Mouse (Mus musculus) forebrain, embryonic 12.5 days (tissue): ENCODE measurements around the gene Inf2. TPM values are rescaled to one million over a fixed set of nuclear protein-coding genes. Genes with fewer than 3 reads are reported as not detected.

Experiments
- ATAC-seq: fragments of 200-750 bp; cut with Nextera tagmentation; 2 replicates; pipeline ENCODE4 v1.8.0; 2017; ENCODE audit warnings: moderate TSS enrichment; ENCODE audit not compliant: low FRiP score
- H3K27ac ChIP-seq: fragments of 300-500 bp; sonication (generic); 2 replicates; pipeline ENCODE4 v1.5.1; 2016; ENCODE audit warnings: mild to moderate bottlenecking
- H3K27me3 ChIP-seq: fragments of 300-500 bp; sonication (generic); 2 replicates; pipeline ENCODE4 v1.6.1; 2016; ENCODE audit warnings: mild to moderate bottlenecking
- H3K36me3 ChIP-seq: fragments of 300-500 bp; sonication (generic); replicated peaks from 2 replicates; pipeline ENCODE4 v1.6.1; 2016; ENCODE audit warnings: mild to moderate bottlenecking
- H3K4me1 ChIP-seq: fragments of 300-500 bp; sonication (generic); 2 replicates; pipeline ENCODE4 v1.6.1; 2016
- H3K4me2 ChIP-seq: fragments of 300-500 bp; sonication (generic); 2 replicates; pipeline ENCODE4 v1.6.1; 2016; ENCODE audit warnings: mild to moderate bottlenecking, moderate library complexity
- H3K4me3 ChIP-seq: fragments of 300-500 bp; sonication (generic); replicated peaks from 2 replicates; pipeline ENCODE4 v1.5.1; 2016; ENCODE audit warnings: mild to moderate bottlenecking
- H3K9ac ChIP-seq: fragments of 300-500 bp; sonication (generic); 2 replicates; pipeline ENCODE4 v1.6.1; 2016; ENCODE audit warnings: mild to moderate bottlenecking
- H3K9me3 ChIP-seq: fragments of 300-500 bp; sonication (generic); 2 replicates; pipeline ENCODE4 v1.6.1; 2016
- WGBS: fragments of 180-500 bp; shearing (Covaris S2); methylation state at CpG from one replicate; pipeline ENCODE4 v1.1.7; 2016; 5-methylcytosine and 5-hydroxymethylcytosine counted together
- polyA plus RNA-seq: library from polyadenylated mRNA; unstranded; fragments of >200 nt; fragmentation: Nextera tagmentation; extraction: Ambion mirVana; gene quantifications from 2 replicates; pipeline ENCODE4 v1.2.1, GENCODE M21; 2016

Inf2 gene
- polyA plus RNA-seq, 1 experiment from 2014 or later, result 1.3 TPM

DNA sequence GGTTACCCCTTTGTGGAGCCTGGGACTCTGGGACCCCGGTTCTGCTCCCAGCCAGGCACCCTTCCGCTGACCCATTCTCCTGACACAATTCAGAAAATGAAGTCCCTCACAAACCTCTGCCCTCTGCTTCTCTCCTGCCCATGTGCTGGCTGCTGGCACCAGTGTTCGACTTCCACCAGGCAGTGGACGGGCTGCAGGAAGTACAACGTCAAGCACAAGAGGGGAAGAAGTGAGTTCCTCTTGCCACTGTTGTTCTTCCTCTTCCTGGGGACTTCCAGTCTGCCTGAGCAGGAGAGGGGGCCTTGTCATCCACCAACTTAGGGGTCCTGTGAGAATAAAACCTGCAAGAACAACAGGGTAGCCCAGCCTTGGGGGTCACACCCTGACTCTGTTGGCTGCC lies 44.3 kb downstream of the Inf2 start:
- Histone ChIP-seq H3K9me3 (no peaks in the 10 kb centered on the region), H3K4me3 (no peak overlapping the region), H3K27me3 (no peaks in the 10 kb centered on the region; the same call in 1 of the 2 replicates), H3K27ac (no peak overlapping the region), H3K4me2 (no peak overlapping the region), H3K9ac (no peak overlapping the region), H3K4me1 (peaks cover 8% of the 10 kb centered on the region), H3K36me3 (no peaks in the 10 kb centered on the region)
- ATAC-seq, result no peak
- WGBS, result 84% methylated on average over 5 of the region's 5 CpGs

DNA sequence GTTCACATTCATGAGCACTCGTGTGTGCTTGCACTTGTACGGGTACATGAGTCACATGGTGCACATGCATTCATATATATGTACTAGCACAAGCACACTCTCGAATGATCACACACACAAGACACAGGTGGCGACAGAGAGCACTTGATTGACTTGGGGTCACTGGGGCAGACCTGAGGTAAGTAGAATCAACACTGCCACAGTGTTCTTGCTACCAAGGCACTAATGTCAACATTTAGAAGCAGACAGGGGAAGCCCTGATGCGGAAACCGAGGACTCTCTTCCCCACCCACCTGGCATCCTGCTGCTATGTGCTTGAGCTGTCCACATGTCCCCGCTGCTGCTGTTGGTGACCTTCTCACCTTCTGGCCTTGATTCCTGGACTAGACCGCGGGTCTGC lies 45.1 kb downstream of the Inf2 start:
- no peak overlapping the region for H3K27ac ChIP-seq
- H3K9ac ChIP-seq, result no peak overlapping the region
- H3K27me3 ChIP-seq, result no peaks in the 10 kb centered on the region; the same call in 1 of the 2 replicates
- no peak overlapping the region for H3K4me3 ChIP-seq
- WGBS, result 81% methylated on average over 9 of the region's 9 CpGs
- no peak overlapping the region for H3K4me2 ChIP-seq
- no peaks in the 10 kb centered on the region for H3K9me3 ChIP-seq
- no peaks in the 10 kb centered on the region for H3K36me3 ChIP-seq
- ATAC-seq, result no peak
- H3K4me1 ChIP-seq, result peaks cover 7% of the 10 kb centered on the region

DNA sequence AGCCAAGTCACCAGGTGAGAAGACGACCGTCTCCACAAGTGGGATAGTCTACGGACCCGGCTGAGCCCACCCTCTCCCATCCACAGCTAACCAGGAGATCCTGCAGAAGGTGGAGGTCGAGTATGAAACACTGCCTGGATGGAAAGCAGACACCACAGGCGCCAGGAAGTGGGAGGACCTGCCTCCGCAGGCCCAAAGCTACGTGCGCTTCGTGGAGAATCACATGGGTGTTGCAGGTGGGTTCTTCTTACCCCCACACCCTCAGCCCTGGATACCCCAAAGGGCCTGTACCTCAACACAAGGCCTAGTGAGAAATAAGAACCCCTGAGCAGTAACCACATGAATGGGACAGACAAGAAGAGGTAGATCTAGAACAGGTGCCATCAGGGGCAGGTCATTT lies 50.9 kb downstream of the Inf2 start:
- 0 out of 2 replicates have a peak, but pooled peaks cover 3% of the 10 kb centered on the region for H3K4me1 ChIP-seq
- no peak for ATAC-seq
- 88% methylated on average over 10 of the region's 10 CpGs for WGBS

DNA sequence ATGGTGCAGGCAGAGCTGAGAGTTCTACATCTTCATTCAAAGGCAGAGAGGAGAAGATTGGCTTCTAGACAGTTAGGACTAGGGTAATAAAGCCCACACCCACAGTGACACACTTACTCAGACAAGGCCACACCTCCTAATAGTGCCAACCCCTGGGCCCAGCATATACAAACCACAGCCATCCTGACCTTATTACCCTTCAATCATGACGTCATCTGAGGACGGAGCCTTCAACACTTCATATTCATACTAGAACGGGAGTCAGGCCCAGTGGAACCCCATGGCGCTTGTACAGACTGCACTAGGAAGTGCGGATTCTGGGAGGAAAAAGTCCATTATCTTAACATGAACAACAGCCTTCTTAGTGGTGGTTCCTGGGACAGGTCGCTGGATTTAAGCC lies 54.5 kb downstream of the Inf2 start:
- Histone ChIP-seq H3K4me1 (peaks cover 19% of the 10 kb centered on the region), H3K27ac (no peak overlapping the region), H3K36me3 (peaks cover 12% of the 10 kb centered on the region), H3K9me3 (no peaks in the 10 kb centered on the region), H3K4me2 (no peak overlapping the region), H3K9ac (no peak overlapping the region), H3K4me3 (no peak overlapping the region), H3K27me3 (no peaks in the 10 kb centered on the region)
- WGBS, result 95% methylated on average over 6 of the region's 6 CpGs
- ATAC-seq, result no peak

More for the DNA sequence above, 50.9 kb downstream of the Inf2 start:
- no peak overlapping the region for H3K4me2 ChIP-seq
- H3K27me3 ChIP-seq, result no peaks in the 10 kb centered on the region
- H3K4me3 ChIP-seq, result no peak overlapping the region
- H3K27ac ChIP-seq, result no peak overlapping the region
- H3K9ac ChIP-seq, result no peak overlapping the region
- H3K36me3 ChIP-seq, result no peaks in the 10 kb centered on the region
- H3K9me3 ChIP-seq, result no peaks in the 10 kb centered on the region

DNA sequence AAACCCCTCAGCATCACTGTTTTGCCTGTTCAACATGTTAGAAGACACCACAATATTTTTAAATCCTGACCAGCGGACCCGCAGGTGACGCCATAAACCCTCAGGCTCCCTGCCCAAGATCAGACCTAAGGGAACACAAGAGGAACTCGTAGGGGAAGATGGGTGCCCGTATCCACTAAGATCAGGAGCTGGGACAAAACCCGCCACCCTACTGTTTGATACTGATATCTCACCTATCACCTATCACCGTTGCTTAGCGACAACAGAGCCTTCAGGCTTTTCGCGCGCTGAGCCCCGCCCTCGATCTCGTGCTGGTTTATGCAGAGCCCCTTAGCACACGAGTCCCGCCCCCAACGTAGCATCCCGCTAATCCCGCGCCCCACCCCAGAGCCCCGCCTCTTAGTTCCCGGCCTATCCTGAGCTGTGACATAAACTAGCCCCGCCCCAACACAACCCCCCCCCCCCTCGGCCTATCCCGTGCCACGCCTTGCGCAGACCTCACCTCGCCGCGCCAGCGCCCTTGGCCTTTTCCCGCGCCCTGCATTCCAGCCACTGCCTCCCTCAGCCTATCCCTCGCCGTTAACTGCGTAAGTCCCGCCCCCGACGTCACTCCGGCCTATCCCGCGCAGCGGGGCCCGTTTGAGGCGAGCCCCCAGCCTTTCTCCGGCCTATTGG lies 55.7 kb downstream of the Inf2 start, which contains the start of gene Siva1:
Gene Siva1, plus strand, starts transcription at position 500 of the 675 bp plus-strand sequence.
- ATAC-seq, result peak; percentile 98
- H3K36me3 ChIP-seq, result peaks cover 24% of the 10 kb centered on the region
- 3% methylated on average over 39 of the region's 46 CpGs for WGBS
- peak within 1 kb of the TSS; percentile 80 for H3K9ac ChIP-seq
- no peaks in the 10 kb centered on the region for H3K27me3 ChIP-seq
- H3K4me3 ChIP-seq, result peak within 1 kb of the TSS; percentile 77
- peak within 1 kb of the TSS; percentile 86 for H3K27ac ChIP-seq
- peaks cover 19% of the 10 kb centered on the region for H3K4me1 ChIP-seq
- no peaks in the 10 kb centered on the region for H3K9me3 ChIP-seq
- H3K4me2 ChIP-seq, result peak within 1 kb of the TSS; percentile 70

DNA sequence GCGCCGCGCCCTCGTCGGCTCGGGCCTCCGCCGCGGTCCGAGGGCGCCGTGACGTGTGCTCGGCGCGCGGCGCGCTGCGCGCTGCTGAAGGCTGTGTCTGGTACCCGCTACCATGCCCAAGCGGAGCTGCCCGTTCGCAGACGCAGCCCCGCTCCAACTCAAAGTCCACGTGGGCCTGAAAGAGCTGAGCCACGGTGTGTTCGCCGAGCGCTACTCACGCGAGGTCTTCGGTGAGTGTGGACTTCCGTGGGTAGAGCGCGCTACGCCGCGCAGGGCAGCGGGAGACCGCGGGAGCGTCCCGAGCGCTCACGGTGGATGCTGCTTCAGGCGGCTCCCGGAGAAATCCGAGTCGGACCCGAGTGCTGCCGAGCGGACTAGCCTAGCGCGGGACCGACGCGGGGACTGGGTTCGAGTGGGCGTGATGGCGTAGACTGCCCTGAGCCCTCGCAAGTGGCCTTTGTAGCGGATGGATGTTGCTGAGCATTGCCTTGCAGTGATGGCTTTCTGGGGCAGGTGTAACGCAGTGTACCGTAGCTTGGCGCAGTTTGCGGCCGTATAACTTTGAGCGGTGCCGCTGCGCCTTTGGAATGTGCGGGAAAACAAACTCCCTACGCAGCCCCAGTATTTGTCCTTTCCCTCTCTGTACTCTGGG lies 56.4 kb downstream of the Inf2 start:
- H3K4me3 ChIP-seq, result peak overlapping the region; percentile 77
- peak overlapping the region; percentile 86 for H3K27ac ChIP-seq
- no peaks in the 10 kb centered on the region for H3K27me3 ChIP-seq
- peaks cover 19% of the 10 kb centered on the region for H3K4me1 ChIP-seq
- H3K4me2 ChIP-seq, result peak overlapping the region; percentile 70
- peak overlapping the region; percentile 80 for H3K9ac ChIP-seq
- no peaks in the 10 kb centered on the region for H3K9me3 ChIP-seq
- peaks cover 30% of the 10 kb centered on the region for H3K36me3 ChIP-seq
- WGBS, result under 1% methylated on average over 75 of the region's 75 CpGs
- no peak for ATAC-seq

DNA sequence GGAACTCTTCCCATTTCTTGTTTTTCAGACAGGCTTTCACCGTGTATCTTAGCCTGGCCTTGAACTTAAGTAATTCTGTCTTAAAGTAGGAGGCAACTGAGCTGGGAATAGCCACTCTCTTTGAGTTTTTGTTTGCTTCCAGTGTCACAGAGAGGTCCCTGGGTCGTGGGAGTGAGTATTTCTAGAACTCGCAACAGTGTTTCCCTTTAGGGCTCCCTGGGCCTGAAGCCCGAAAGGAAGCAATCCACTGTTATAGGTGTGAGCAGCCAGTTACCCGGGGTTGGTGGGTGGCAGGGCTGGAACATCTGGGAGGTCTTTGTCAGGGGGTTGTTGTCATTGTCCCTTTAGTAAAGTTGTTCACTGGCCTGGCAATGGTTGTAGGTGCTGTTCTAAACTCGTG lies 57.6 kb downstream of the Inf2 start:
- H3K9ac ChIP-seq, result peak overlapping the region; percentile 80; the same call in 1 of the 2 replicates
- 59% methylated on average over 6 of the region's 6 CpGs for WGBS
- H3K4me3 ChIP-seq, result peak overlapping the region; percentile 77
- no peaks in the 10 kb centered on the region for H3K27me3 ChIP-seq
- peak overlapping the region; percentile 70 for H3K4me2 ChIP-seq
- H3K4me1 ChIP-seq, result peaks cover 19% of the 10 kb centered on the region
- H3K9me3 ChIP-seq, result no peaks in the 10 kb centered on the region
- H3K36me3 ChIP-seq, result peaks cover 42% of the 10 kb centered on the region
- no peak for ATAC-seq
- no peak overlapping the region for H3K27ac ChIP-seq

- 94% methylated on average over 5 of the region's 5 CpGs for WGBS
- ATAC-seq, result no peak
These were observed 59.5 kb downstream of the Inf2 start for GRCm38 (mm10) chr12:112648081-112648480.

DNA sequence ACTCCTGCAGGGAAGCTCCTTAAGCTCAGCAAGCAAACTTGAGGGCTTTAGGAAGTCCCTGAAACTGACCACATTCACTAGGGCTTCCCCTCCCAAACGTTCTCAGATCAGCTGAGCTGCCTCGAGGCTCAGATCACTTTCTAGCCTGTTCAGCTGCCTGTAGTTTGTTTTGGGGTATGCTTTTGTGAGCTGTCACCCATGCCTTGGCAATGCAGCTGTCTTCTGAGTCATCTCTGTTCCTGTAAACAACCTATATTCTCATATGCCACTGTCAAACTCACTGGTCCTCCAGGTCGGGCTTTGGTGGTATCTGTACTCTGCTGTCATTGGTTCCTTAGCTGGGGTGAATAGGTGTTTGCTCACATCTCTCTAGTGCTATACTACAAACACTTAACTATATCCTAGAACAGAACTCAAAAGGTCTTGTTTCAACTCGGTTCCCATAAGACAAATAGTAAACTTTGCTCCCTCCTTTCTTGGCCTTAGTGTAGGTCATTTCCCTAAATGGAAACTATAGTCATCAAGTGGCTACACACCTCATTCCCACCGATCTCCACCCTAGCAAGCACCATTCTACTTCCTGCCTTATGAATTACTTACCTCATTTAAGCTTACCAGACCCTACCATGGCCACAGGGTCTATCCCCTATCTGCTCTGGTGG lies 63.3 kb downstream of the Inf2 start:
- H3K4me2 ChIP-seq, result no peak overlapping the region
- H3K4me3 ChIP-seq, result no peak overlapping the region
- no peaks in the 10 kb centered on the region for H3K27me3 ChIP-seq
- no peak overlapping the region for H3K9ac ChIP-seq
- H3K27ac ChIP-seq, result no peak overlapping the region
- H3K9me3 ChIP-seq, result no peaks in the 10 kb centered on the region
- H3K4me1 ChIP-seq, result peaks cover 13% of the 10 kb centered on the region; the same call in 1 of the 2 replicates
- ATAC-seq, result no peak
- peaks cover 96% of the 10 kb centered on the region for H3K36me3 ChIP-seq
- WGBS, result 81% methylated on average over 5 of the region's 5 CpGs

More at GRCm38 (mm10) chr12:112648081-112648480, 59.5 kb downstream of the Inf2 start:
- no peaks in the 10 kb centered on the region for H3K27me3 ChIP-seq
- no peak overlapping the region for H3K27ac ChIP-seq
- peaks cover 19% of the 10 kb centered on the region for H3K4me1 ChIP-seq
- no peak overlapping the region for H3K4me3 ChIP-seq
- H3K9me3 ChIP-seq, result no peaks in the 10 kb centered on the region
- H3K36me3 ChIP-seq, result peaks cover 59% of the 10 kb centered on the region
- H3K9ac ChIP-seq, result no peak overlapping the region
- no peak overlapping the region for H3K4me2 ChIP-seq

- no peak overlapping the region for H3K4me2 ChIP-seq
- no peaks in the 10 kb centered on the region for H3K9me3 ChIP-seq
- peaks cover 13% of the 10 kb centered on the region; the same call in 1 of the 2 replicates for H3K4me1 ChIP-seq
- WGBS, result 65% methylated on average over 7 of the region's 7 CpGs
- peak; percentile 59 for ATAC-seq
- peak overlapping the region; percentile 36 for H3K27ac ChIP-seq
- no peak overlapping the region for H3K9ac ChIP-seq
- H3K27me3 ChIP-seq, result no peaks in the 10 kb centered on the region
- H3K36me3 ChIP-seq, result peaks cover 96% of the 10 kb centered on the region
- no peak overlapping the region for H3K4me3 ChIP-seq
These were observed 64.7 kb downstream of the Inf2 start for GRCm38 (mm10) chr12:112653157-112653824.

DNA sequence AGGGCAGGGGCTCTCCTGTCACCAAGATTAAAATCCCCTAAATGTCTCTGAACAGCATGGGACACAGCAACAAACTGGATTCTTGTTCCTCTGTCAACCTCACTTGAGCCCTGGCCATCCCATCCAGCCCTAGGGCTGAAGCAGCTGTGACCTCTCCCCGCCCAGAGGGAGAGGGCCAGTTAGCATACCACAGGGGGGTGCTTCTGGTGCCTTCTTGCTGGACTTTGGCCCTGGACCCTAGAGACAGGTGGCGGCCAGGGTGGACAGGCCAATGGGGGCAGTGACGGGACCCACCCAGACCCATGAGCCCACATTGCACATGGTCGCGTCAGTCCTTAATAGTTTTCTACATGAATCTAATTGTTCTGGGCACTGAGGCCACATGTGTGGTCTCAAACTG lies 65.5 kb downstream of the Inf2 start:
- H3K4me3 ChIP-seq, result no peak overlapping the region
- H3K9me3 ChIP-seq, result no peaks in the 10 kb centered on the region
- H3K4me1 ChIP-seq, result peaks cover 15% of the 10 kb centered on the region; the same call in 1 of the 2 replicates
- H3K4me2 ChIP-seq, result no peak overlapping the region
- peak overlapping the region; percentile 36; the same call in 1 of the 2 replicates for H3K27ac ChIP-seq
- peak overlapping the region; percentile 4; the same call in 1 of the 2 replicates for H3K9ac ChIP-seq
- H3K27me3 ChIP-seq, result no peaks in the 10 kb centered on the region
- WGBS, result 90% methylated on average over 5 of the region's 5 CpGs
- peaks cover 96% of the 10 kb centered on the region for H3K36me3 ChIP-seq
- ATAC-seq, result no peak

DNA sequence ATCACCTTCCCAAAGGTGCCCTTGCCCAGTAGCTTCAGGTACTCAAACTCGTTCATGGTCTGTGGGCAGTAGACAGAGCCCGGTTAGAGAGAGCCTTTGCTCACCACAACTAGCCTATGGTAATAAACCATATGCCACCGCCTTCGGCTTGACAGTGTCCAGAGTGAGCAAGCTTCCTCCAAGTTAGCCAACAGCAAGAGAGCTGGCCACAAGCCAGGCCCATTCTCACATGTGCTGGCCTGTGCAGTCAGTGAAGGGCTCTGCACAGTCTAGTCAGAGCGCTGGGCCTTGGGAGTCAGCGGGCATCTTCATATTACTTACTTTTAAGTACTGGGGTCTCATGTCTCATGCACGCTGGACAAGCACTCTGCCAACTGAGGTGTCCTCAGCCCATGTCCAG lies 70.0 kb downstream of the Inf2 start:
- Histone ChIP-seq H3K4me1 (peaks cover 50% of the 10 kb centered on the region), H3K27ac (no peak overlapping the region), H3K9me3 (no peaks in the 10 kb centered on the region), H3K36me3 (peaks cover 99% of the 10 kb centered on the region), H3K9ac (no peak overlapping the region), H3K4me3 (no peak overlapping the region), H3K27me3 (no peaks in the 10 kb centered on the region), H3K4me2 (no peak overlapping the region)
- WGBS, result 95% methylated on average over 7 of the region's 7 CpGs
- no peak for ATAC-seq
